Mouse (Mus musculus) intestine, embryonic 15.5 days (tissue): ENCODE measurements around the gene Pfkfb4. TPM values are rescaled to one million over a fixed set of nuclear protein-coding genes. Genes with fewer than 3 reads are reported as not detected.

ENCODE experiments used
- ATAC-seq: fragments of 200-750 bp; cut with Nextera tagmentation; 2 replicates; pipeline ENCODE4 v1.8.0; 2017; ENCODE audit warnings: moderate TSS enrichment, moderate library complexity
- H3K27ac ChIP-seq: fragments of 300-500 bp; sonication (generic); 2 replicates; pipeline ENCODE4 v1.5.1; 2015; ENCODE audit warnings: mild to moderate bottlenecking, inconsistent platforms
- H3K27me3 ChIP-seq: fragments of 300-500 bp; sonication (generic); replicated peaks from 2 replicates; pipeline ENCODE4 v1.6.1; 2015; ENCODE audit warnings: inconsistent platforms
- H3K36me3 ChIP-seq: fragments of 300-500 bp; sonication (generic); 2 replicates; pipeline ENCODE4 v1.6.1; 2015; ENCODE audit warnings: inconsistent platforms
- H3K4me1 ChIP-seq: fragments of 300-500 bp; sonication (generic); replicated peaks from 2 replicates; pipeline ENCODE4 v1.6.1; 2015; ENCODE audit warnings: inconsistent platforms
- H3K4me2 ChIP-seq: fragments of 300-500 bp; sonication (generic); replicated peaks from 2 replicates; pipeline ENCODE4 v1.6.1; 2015; ENCODE audit warnings: mild to moderate bottlenecking, inconsistent platforms
- H3K4me3 ChIP-seq: fragments of 300-500 bp; sonication (generic); replicated peaks from 2 replicates; pipeline ENCODE4 v1.5.1; 2015; ENCODE audit warnings: inconsistent platforms
- H3K9ac ChIP-seq: fragments of 300-500 bp; sonication (generic); 2 replicates; pipeline ENCODE4 v1.6.1; 2015; ENCODE audit warnings: inconsistent platforms
- H3K9me3 ChIP-seq: fragments of 300-500 bp; sonication (generic); 2 replicates; pipeline ENCODE4 v1.6.1; 2016; ENCODE audit warnings: inconsistent platforms
- WGBS: fragments of 180-500 bp; shearing (Covaris S2); methylation state at CpG from one replicate; pipeline ENCODE4 v1.1.7; 2015; 5-methylcytosine and 5-hydroxymethylcytosine counted together
- polyA plus RNA-seq: library from polyadenylated mRNA; unstranded; fragments of >200 nt; fragmentation: Nextera tagmentation; extraction: Ambion mirVana; gene quantifications from 2 replicates; pipeline ENCODE4 v1.2.1, GENCODE M21; 2015

The Pfkfb4 gene
- polyA plus RNA-seq, result 11.5 and 17.0 TPM in 2 replicates

DNA sequence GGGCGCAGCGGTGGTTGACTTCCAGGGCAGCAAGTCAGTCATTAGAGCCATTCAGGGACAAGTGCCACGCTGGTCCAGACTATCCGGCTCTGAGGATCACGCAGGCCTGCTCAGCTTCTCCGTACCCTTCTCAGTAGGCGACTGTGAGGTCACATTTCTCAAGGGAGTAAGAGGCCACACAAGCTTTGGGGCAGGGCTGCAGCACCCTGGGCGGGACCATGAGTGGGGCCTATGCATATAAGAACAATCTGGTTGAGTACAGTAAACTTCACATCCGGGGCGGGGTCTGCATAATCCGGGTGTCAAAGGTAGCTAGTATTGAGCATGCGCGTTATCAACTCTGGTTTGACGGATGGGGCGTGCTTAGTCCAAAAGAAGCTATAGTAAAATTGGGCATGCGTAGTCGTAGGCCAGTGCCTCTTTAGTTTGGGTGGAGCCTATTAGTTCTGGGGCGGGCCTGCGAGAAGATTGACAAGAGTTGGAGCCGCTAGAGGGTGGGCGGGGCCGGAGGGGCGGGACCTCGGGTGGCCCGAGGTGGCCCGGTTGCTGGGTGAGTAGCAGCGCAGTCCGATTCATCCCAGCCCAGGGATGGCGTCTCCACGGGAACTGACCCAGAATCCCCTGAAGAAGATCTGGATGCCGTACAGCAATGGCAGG, at the start of gene Pfkfb4:
Gene Pfkfb4, plus strand, starts transcription at position 351 of the 657 bp plus-strand sequence.
- Histone ChIP-seq H3K36me3 (no peaks in the 10 kb centered on the region), H3K9ac (peak within 1 kb of the TSS; percentile 64), H3K9me3 (no peaks in the 10 kb centered on the region), H3K4me3 (peak within 1 kb of the TSS; percentile 56), H3K27ac (peak within 1 kb of the TSS; percentile 90), H3K4me1 (peaks cover 47% of the 10 kb centered on the region), H3K27me3 (no peaks in the 10 kb centered on the region), H3K4me2 (peak within 1 kb of the TSS; percentile 89)
- ATAC-seq, result peak; percentile 94
- WGBS, result 1% methylated on average over 31 of the region's 31 CpGs

DNA sequence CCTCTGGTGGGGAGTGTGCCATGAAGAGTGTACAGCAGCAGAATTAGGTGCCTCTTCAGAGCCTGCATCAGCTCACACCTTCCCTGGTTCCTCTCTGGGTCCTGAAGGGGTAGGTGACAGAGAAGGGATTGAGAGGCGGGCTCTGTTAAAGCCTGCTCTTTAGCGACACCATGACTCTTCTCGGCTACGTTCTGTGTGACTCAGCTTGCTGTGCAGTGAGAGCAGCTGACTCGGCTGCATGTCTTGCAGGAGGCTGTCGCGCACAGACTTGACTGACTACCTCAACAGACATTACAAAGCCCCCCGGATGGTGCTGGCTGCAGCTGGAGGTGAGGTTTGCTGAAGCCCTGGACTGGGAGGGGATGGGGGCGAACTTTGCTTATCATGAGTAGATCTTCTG, 46.5 kb upstream of the Pfkfb4 start:
- no peak for ATAC-seq
- peaks cover 53% of the 10 kb centered on the region for H3K36me3 ChIP-seq
- no peaks in the 10 kb centered on the region for H3K9me3 ChIP-seq
- H3K4me3 ChIP-seq, result no peak overlapping the region
- H3K27me3 ChIP-seq, result no peaks in the 10 kb centered on the region
- WGBS, result 84% methylated on average over 9 of the region's 9 CpGs
- H3K4me1 ChIP-seq, result no peaks in the 10 kb centered on the region
- no peak overlapping the region for H3K9ac ChIP-seq
- no peak overlapping the region for H3K4me2 ChIP-seq
- H3K27ac ChIP-seq, result no peak overlapping the region

DNA sequence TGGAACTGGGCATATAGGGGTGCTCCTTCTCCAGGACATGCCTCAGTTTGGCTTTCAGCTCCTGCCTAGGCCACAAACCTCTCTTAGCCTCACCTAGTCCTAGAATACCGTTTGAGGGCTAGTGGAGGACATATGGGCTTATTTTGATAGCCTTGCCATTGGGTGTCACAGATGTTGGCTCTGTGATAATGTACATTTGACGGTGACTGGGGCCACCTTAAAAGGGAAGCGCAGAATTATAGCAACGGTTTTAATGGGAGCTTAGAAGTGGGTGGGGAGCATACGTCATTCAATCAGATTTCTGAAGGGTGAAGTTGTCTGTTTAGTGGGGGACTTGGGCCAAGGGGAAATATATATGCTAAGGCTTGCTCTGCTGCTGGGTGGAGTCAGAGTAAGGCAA, 46.0 kb upstream of the Pfkfb4 start:
- ATAC-seq, result no peak
- H3K9me3 ChIP-seq, result no peaks in the 10 kb centered on the region
- no peak overlapping the region for H3K27ac ChIP-seq

DNA sequence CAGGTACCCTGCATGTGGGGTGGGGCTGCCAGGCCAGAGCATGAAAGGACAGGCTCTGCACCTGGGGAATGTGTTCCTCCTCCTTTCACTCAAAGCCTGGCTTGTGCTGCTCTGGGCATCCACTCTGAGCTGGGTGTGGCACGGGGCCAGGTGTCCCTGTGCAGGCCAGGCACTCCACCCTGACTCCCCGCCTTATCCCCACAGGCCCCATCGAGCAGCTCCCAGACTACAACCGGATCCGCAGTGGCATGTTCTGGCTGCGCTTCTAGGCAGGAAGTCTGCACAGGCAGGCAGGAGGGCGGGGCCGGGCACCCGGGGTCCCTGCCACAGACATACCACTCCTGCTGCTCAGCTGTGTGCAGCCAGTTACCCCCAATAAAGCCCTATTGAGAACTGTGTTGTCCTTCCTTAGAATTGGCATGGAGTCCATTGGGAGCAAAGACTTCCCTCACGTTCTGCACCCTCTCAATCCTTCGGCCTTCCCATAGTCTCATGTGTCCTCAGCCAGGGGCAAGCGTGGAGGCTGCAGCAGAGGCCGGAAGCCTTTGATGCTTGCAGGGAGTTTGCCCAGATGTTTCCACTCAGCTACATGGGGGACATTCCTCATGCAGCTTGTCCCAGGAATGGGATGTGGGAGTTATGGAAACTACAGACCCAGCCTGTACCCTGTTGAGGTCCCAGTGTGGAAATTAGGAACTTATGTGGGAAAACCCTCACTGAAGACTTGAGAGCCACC, 42.2 kb upstream of the Pfkfb4 start:
- WGBS, result 72% methylated on average over 13 of the region's 13 CpGs
- peak; percentile 24; the same call in 1 of the 2 replicates for ATAC-seq

More for the DNA sequence above, 46.0 kb upstream of the Pfkfb4 start:
- Histone ChIP-seq H3K4me3 (no peak overlapping the region), H3K4me1 (no peaks in the 10 kb centered on the region), H3K36me3 (peaks cover 57% of the 10 kb centered on the region), H3K27me3 (no peaks in the 10 kb centered on the region), H3K4me2 (no peak overlapping the region), H3K9ac (no peak overlapping the region)
- WGBS, result 82% methylated on average over 5 of the region's 5 CpGs

DNA sequence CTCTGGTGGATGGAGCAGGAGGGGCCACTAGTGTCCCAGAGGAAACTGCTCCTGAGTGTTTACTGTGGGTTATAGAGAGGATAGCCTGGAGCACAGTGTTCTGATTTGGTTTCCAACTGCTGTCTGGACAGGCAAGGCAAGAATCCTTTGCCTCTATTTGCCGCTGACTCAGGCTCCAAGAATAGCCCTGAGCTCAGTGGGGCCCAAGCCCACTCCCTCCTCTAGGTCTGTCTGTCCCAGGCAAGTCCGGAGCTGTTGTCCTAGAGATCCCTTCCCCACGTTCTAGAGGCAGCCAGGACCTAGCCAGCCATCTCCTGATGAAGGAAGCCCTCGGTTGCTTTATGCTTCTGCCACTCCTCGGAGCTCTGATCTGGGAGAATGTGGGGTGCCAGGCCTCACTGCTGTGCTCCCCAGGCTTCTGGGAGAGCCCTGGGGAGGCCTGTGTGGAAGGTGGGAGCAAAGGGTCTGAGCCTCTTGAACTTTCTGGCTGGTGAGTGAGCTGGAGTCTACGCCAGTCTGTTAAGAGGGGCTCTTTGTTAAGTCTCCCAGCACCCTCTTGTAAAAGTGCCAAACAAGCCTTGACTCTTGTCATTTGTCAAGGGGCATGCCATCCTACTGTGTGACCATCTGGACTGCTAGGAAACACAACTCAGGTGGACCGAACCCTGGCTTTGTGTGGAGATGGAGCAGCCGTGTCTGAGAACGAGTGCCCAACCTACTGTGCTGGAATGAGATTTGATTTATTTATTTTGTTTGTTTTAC, 41.4 kb upstream of the Pfkfb4 start:
- no peaks in the 10 kb centered on the region; the same call in 1 of the 2 replicates for H3K4me1 ChIP-seq
- peaks cover 33% of the 10 kb centered on the region for H3K36me3 ChIP-seq
- H3K27me3 ChIP-seq, result peaks cover 12% of the 10 kb centered on the region
- H3K4me2 ChIP-seq, result no peak overlapping the region
- WGBS, result 85% methylated on average over 9 of the region's 9 CpGs
- ATAC-seq, result 0 out of 2 replicates have a peak, but pooled peaks have one; percentile 2
- H3K9me3 ChIP-seq, result no peaks in the 10 kb centered on the region
- no peak overlapping the region for H3K9ac ChIP-seq
- no peak overlapping the region for H3K4me3 ChIP-seq
- no peak overlapping the region for H3K27ac ChIP-seq

More for the DNA sequence above, 42.2 kb upstream of the Pfkfb4 start:
- H3K36me3 ChIP-seq, result peaks cover 39% of the 10 kb centered on the region
- no peak overlapping the region for H3K4me3 ChIP-seq
- no peak overlapping the region for H3K4me2 ChIP-seq
- no peaks in the 10 kb centered on the region for H3K9me3 ChIP-seq
- no peak overlapping the region for H3K9ac ChIP-seq
- peaks cover 12% of the 10 kb centered on the region for H3K27me3 ChIP-seq
- H3K27ac ChIP-seq, result peak overlapping the region; percentile 22; the same call in 1 of the 2 replicates
- no peaks in the 10 kb centered on the region; the same call in 1 of the 2 replicates for H3K4me1 ChIP-seq

- H3K36me3 ChIP-seq, result peaks cover 7% of the 10 kb centered on the region
- no peak for ATAC-seq
- peaks cover 12% of the 10 kb centered on the region for H3K27me3 ChIP-seq
- H3K4me3 ChIP-seq, result peak within 1 kb of the TSS; percentile 20; the same call in 1 of the 2 replicates
- no peaks in the 10 kb centered on the region for H3K9me3 ChIP-seq
- no peak within 1 kb of the TSS for H3K27ac ChIP-seq
- peak within 1 kb of the TSS; percentile 51 for H3K4me2 ChIP-seq
- 10% methylated on average over 15 of the region's 15 CpGs for WGBS
- H3K4me1 ChIP-seq, result no peaks in the 10 kb centered on the region; the same call in 1 of the 2 replicates
- H3K9ac ChIP-seq, result no peak within 1 kb of the TSS
Measured at GRCm38 (mm10) chr9:108953081-108953636, 38.4 kb upstream of the Pfkfb4 start, which contains the start of gene Col7a1. Col7a1 (plus strand) TSS chr9:108953586.

GRCm38 (mm10) chr9:108955241-108955640, 36.3 kb upstream of the Pfkfb4 start:
- no peak overlapping the region for H3K9ac ChIP-seq
- 84% methylated on average over 11 of the region's 11 CpGs for WGBS
- no peak for ATAC-seq

GRCm38 (mm10) chr9:108955846-108956245, 35.7 kb upstream of the Pfkfb4 start:
- WGBS, result 87% methylated on average over 11 of the region's 11 CpGs

More at GRCm38 (mm10) chr9:108955241-108955640, 36.3 kb upstream of the Pfkfb4 start:
- Histone ChIP-seq H3K4me1 (no peaks in the 10 kb centered on the region; the same call in 1 of the 2 replicates), H3K27ac (no peak overlapping the region), H3K4me2 (no peak overlapping the region), H3K9me3 (no peaks in the 10 kb centered on the region), H3K4me3 (no peak overlapping the region), H3K36me3 (peaks cover 2% of the 10 kb centered on the region), H3K27me3 (peaks cover 12% of the 10 kb centered on the region)

DNA sequence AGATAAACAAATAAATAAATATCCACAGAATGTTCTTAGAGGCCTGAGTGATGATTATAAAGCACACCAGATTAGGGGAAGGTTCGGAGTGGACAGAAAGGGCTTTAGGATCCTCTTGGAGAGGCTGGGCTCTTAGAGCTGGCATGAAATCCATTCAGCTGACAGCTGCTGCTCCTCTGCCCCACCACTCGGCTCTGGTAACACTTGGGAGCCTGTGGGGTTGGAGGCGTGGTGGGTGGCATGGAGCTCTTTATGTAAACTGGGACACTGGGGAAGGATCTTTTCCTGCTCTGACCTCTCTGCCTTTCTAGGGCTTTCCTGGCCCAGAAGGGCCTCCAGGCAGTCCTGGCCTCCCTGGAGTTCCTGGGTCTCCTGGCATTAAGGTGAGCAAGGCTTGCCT, 28.0 kb upstream of the Pfkfb4 start:
- Histone ChIP-seq H3K27ac (no peak overlapping the region), H3K36me3 (no peaks in the 10 kb centered on the region)

More at GRCm38 (mm10) chr9:108955846-108956245, 35.7 kb upstream of the Pfkfb4 start:
- Histone ChIP-seq H3K9me3 (no peaks in the 10 kb centered on the region), H3K9ac (no peak overlapping the region), H3K4me1 (no peaks in the 10 kb centered on the region; the same call in 1 of the 2 replicates), H3K27ac (no peak overlapping the region), H3K36me3 (no peaks in the 10 kb centered on the region), H3K4me3 (no peak overlapping the region), H3K4me2 (no peak overlapping the region), H3K27me3 (peaks cover 12% of the 10 kb centered on the region)
- no peak for ATAC-seq

GRCm38 (mm10) chr9:108964338-108964737, 27.2 kb upstream of the Pfkfb4 start:
- Histone ChIP-seq H3K36me3 (no peaks in the 10 kb centered on the region), H3K4me1 (no peaks in the 10 kb centered on the region), H3K27me3 (no peaks in the 10 kb centered on the region), H3K4me3 (no peak overlapping the region), H3K27ac (no peak overlapping the region), H3K9me3 (no peaks in the 10 kb centered on the region), H3K9ac (no peak overlapping the region), H3K4me2 (no peak overlapping the region)
- peak; percentile 53 for ATAC-seq
- 74% methylated on average over 6 of the region's 6 CpGs for WGBS

More for the DNA sequence above, 28.0 kb upstream of the Pfkfb4 start:
- Histone ChIP-seq H3K4me3 (no peak overlapping the region), H3K9me3 (no peaks in the 10 kb centered on the region), H3K4me2 (no peak overlapping the region), H3K9ac (no peak overlapping the region), H3K27me3 (no peaks in the 10 kb centered on the region), H3K4me1 (no peaks in the 10 kb centered on the region)
- ATAC-seq, result no peak
- 70% methylated on average over 3 of the region's 3 CpGs for WGBS

GRCm38 (mm10) chr9:108970623-108971022, 21.0 kb upstream of the Pfkfb4 start:
- 89% methylated on average over 8 of the region's 8 CpGs for WGBS
- Histone ChIP-seq H3K4me1 (no peaks in the 10 kb centered on the region), H3K9me3 (no peaks in the 10 kb centered on the region), H3K4me2 (no peak overlapping the region), H3K27ac (no peak overlapping the region), H3K9ac (no peak overlapping the region), H3K36me3 (no peaks in the 10 kb centered on the region), H3K4me3 (no peak overlapping the region), H3K27me3 (no peaks in the 10 kb centered on the region)
- ATAC-seq, result no peak
